18 mouse cellular contexts compared by ENCODE assay signal in the genomic region with DNA sequence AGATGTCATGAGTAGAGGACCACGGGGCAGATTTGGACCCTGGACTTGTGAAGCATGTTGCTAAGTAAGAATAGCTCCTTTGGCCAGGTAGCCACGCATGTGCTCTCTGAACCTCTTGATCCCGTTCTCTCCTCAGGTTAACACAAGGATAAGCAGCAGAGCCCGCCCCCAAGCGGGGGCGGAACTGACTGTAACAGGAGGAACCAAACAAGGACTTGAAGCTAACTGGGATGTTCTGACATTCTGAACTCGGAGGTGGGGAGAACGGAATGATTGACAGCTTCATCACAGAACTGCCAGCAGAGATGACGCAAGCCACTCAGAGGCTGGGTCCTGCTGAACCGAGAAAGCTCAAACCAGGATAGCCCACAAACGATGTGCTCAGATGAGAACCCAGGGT. TPM values are rescaled to one million over a fixed set of nuclear protein-coding genes. Genes with fewer than 3 reads are reported as not detected.
DNase-seq lines count a peak whose midpoint lies in the region; ATAC-seq and TF ChIP-seq lines count a peak whose summit lies in the region.
"Had no signal": no experiment of that assay in that cellular context is flagged by ENCODE, and none has a peak within 500 bp of the region (broad histone marks: within the 10 kb centered on the region; RNA-seq: fewer than 3 reads in every experiment).

No protein-coding gene starts in this region.

- H3K27ac ChIP-seq in kidney, adult 2 months (ENCODE audit: insufficient read depth, low read depth, low read length), result 0 out of 2 replicates have a peak overlapping the region, but pooled peaks have one; percentile 42
- no peak overlapping the region for H3K27ac ChIP-seq in kidney, embryonic 16.5 days (ENCODE audit: low read length)
- no peak overlapping the region for H3K27ac ChIP-seq in forebrain, postnatal 0 days (ENCODE audit: low read depth, low read length)
- H3K27ac ChIP-seq: hindbrain, embryonic 15.5 days; layer of hippocampus, adult 2 months; macrophage had no signal

- H3K9ac ChIP-seq in kidney, embryonic 16.5 days (replicated peaks; ENCODE audit: low read length), result no peak overlapping the region
- no peak overlapping the region for H3K9ac ChIP-seq in forebrain, postnatal 0 days
- H3K9ac ChIP-seq: hindbrain, embryonic 15.5 days had no signal

- no peaks in the 10 kb centered on the region for H3K9me3 ChIP-seq in kidney, embryonic 16.5 days (ENCODE audit: low read length)
- H3K9me3 ChIP-seq in forebrain, postnatal 0 days (ENCODE audit: low read length), result no peaks in the 10 kb centered on the region
- H3K9me3 ChIP-seq: hindbrain, embryonic 15.5 days had no signal

- ATAC-seq in kidney, embryonic 16.5 days (ENCODE audit: low FRiP score, low TSS enrichment), result no peak
- no peak for ATAC-seq in forebrain, postnatal 0 days

- peak; percentile 94 for DNase-seq in kidney, adult 2 months
- peak; percentile 75 for DNase-seq in kidney, postnatal 14 days
- DNase-seq in lung, adult 2 months, result peak; percentile 40
- DNase-seq in urinary bladder, postnatal 36 days (ENCODE audit: low spot score in 2 of 2), result no peak
- no peak for DNase-seq in layer of hippocampus, adult 8-10 months (ENCODE audit: low spot score in 2 of 2)
- no peak for DNase-seq in forebrain, postnatal 0 days
- DNase-seq: cerebellum, adult 11 months; left cerebral cortex, postnatal 4 days had no signal

- peaks cover 11% of the 10 kb centered on the region; the same call in 1 of the 2 replicates for H3K4me1 ChIP-seq in kidney, adult 2 months (ENCODE audit: control insufficient read depth, insufficient read depth, low read length)
- H3K4me1 ChIP-seq in kidney, embryonic 16.5 days (ENCODE audit: insufficient read depth, low read length), result peaks cover 11% of the 10 kb centered on the region
- 0 out of 2 replicates have a peak, but pooled peaks cover 6% of the 10 kb centered on the region for H3K4me1 ChIP-seq in lung, adult 2 months (ENCODE audit: control insufficient read depth, insufficient read depth, low read length)
- peaks cover 5% of the 10 kb centered on the region for H3K4me1 ChIP-seq in forebrain, postnatal 0 days (ENCODE audit: insufficient read depth)

- H3K4me2 ChIP-seq in kidney, embryonic 16.5 days (replicated peaks; ENCODE audit: low read depth, low read length), result no peak overlapping the region
- H3K4me2 ChIP-seq in forebrain, postnatal 0 days (ENCODE audit: low read depth), result no peak overlapping the region
- H3K4me2 ChIP-seq: hindbrain, embryonic 15.5 days had no signal

- H3K27me3 ChIP-seq in kidney, adult 2 months (replicated peaks; ENCODE audit: control insufficient read depth, insufficient read depth, low read length), result no peaks in the 10 kb centered on the region
- H3K27me3 ChIP-seq in kidney, embryonic 16.5 days (ENCODE audit: insufficient read depth, low read length), result no peaks in the 10 kb centered on the region
- 0 out of 2 replicates have a peak, but pooled peaks cover 6% of the 10 kb centered on the region for H3K27me3 ChIP-seq in forebrain, postnatal 0 days (ENCODE audit: insufficient read depth, low read length)

- 0 out of 2 replicates have a peak, but pooled peaks have one; percentile 11 for TF ChIP-seq CTCF in kidney, adult 2 months (conservative IDR thresholded peaks at IDR 0.05; ENCODE audit: insufficient read depth, insufficient read length, low read depth, low read length)
- TF ChIP-seq CTCF in lung, adult 2 months (IDR thresholded peaks at IDR 0.05; ENCODE audit: insufficient read depth, low read length), result no peak
- TF ChIP-seq CTCF in forebrain, postnatal 0 days (IDR thresholded peaks at IDR 0.05; ENCODE audit: low read depth), result no peak

- no peak for TF ChIP-seq POLR2A in kidney, adult 2 months (IDR thresholded peaks at IDR 0.05; ENCODE audit: low read depth, low read length)
- TF ChIP-seq POLR2A in lung, adult 2 months (IDR thresholded peaks at IDR 0.05; ENCODE audit: borderline replicate concordance, extremely low read depth, low read depth, low read length), result no peak

- H3K4me3 ChIP-seq in kidney, adult 2 months (ENCODE audit: insufficient read depth, low read depth, low read length), result no peak overlapping the region
- no peak overlapping the region for H3K4me3 ChIP-seq in kidney, embryonic 16.5 days (ENCODE audit: low read length)
- H3K4me3 ChIP-seq in lung, adult 2 months (replicated peaks; ENCODE audit: extremely low read depth, low read depth, low read length), result no peak overlapping the region
- H3K4me3 ChIP-seq in forebrain, postnatal 0 days (ENCODE audit: low read depth, low read length), result no peak overlapping the region
- H3K4me3 ChIP-seq: hindbrain, embryonic 15.5 days; layer of hippocampus, adult 2 months had no signal

- 21% methylated on average over 11 of the region's 11 CpGs for WGBS in kidney, adult 2 months
- 18% methylated on average over 11 of the region's 11 CpGs for WGBS in kidney, embryonic 16.5 days
- 19% methylated on average over 11 of the region's 11 CpGs for WGBS in lung, adult 2 months
- WGBS in forebrain, postnatal 0 days, result 29% methylated on average over 11 of the region's 11 CpGs

- H3K36me3 ChIP-seq in kidney, adult 2 months (ENCODE audit: control insufficient read depth, insufficient read depth, low read length), result no peaks in the 10 kb centered on the region
- H3K36me3 ChIP-seq in kidney, embryonic 16.5 days (ENCODE audit: insufficient read depth, low read length), result no peaks in the 10 kb centered on the region
- H3K36me3 ChIP-seq in forebrain, postnatal 0 days (ENCODE audit: insufficient read depth), result no peaks in the 10 kb centered on the region
- H3K36me3 ChIP-seq: hindbrain, embryonic 15.5 days had no signal

RNA-seq across cellular contexts. Expression of a gene that starts 3.9 kb away (rescaled TPM):
- polyA plus RNA-seq in kidney, adult 2 months (2012; rRNA removed), result 163 and 184 TPM in 2 replicates
- 41.5 and 43.1 TPM in 2 replicates for polyA plus RNA-seq in kidney, embryonic 16.5 days (2015; fragmentation: Nextera tagmentation; extraction: Ambion mirVana)
- polyA plus RNA-seq in lung, adult 2 months (2012; rRNA removed), result 114 and 128 TPM in 2 replicates
- total RNA-seq in layer of hippocampus, adult 8-10 months (2022), result 100 to 1,000 TPM; 245 to 269 (median 260) TPM
- 148 and 153 TPM in 2 replicates for total RNA-seq in forebrain, postnatal 0 days (2014; rRNA removed)
- 146 and 152 TPM in 2 replicates for polyA plus RNA-seq in forebrain, postnatal 0 days (2015; fragmentation: Nextera tagmentation; extraction: Ambion mirVana)

RNA-seq across cellular contexts. Expression of a gene that starts 18.3 kb away (rescaled TPM):
- 270 and 419 TPM in 2 replicates for polyA plus RNA-seq in kidney, adult 2 months (2012; rRNA removed)
- 3.2 and 5.3 TPM in 2 replicates for polyA plus RNA-seq in kidney, embryonic 16.5 days (2015; fragmentation: Nextera tagmentation; extraction: Ambion mirVana)
- polyA plus RNA-seq in lung, adult 2 months (2012; rRNA removed), result 136 and 145 TPM in 2 replicates
- 10 to 100 TPM; 23.1 to 38.1 (median 30.3) TPM for total RNA-seq in layer of hippocampus, adult 8-10 months (2022)
- total RNA-seq in forebrain, postnatal 0 days (2014; rRNA removed), result 85.9 and 92.5 TPM in 2 replicates
- 3.3 and 3.5 TPM in 2 replicates for polyA plus RNA-seq in forebrain, postnatal 0 days (2015; fragmentation: Nextera tagmentation; extraction: Ambion mirVana)

RNA-seq across cellular contexts. Expression of a gene that starts 18.8 kb away (rescaled TPM):
- 151 and 161 TPM in 2 replicates for polyA plus RNA-seq in kidney, adult 2 months (2012; rRNA removed)
- 64.4 and 76.4 TPM in 2 replicates for polyA plus RNA-seq in kidney, embryonic 16.5 days (2015; fragmentation: Nextera tagmentation; extraction: Ambion mirVana)
- 122 and 136 TPM in 2 replicates for polyA plus RNA-seq in lung, adult 2 months (2012; rRNA removed)
- 10 to 100 TPM; 36.9 to 47.4 (median 42.3) TPM for total RNA-seq in layer of hippocampus, adult 8-10 months (2022)
- 36.6 and 37.7 TPM in 2 replicates for total RNA-seq in forebrain, postnatal 0 days (2014; rRNA removed)
- polyA plus RNA-seq in forebrain, postnatal 0 days (2015; fragmentation: Nextera tagmentation; extraction: Ambion mirVana), result 37.3 and 40.1 TPM in 2 replicates

RNA-seq across cellular contexts. Expression of a gene that starts 28.8 kb away (rescaled TPM):
- polyA plus RNA-seq in kidney, adult 2 months (2012; rRNA removed), result 0.41 and 0.48 TPM in 2 replicates
- not detected in 2 replicates for polyA plus RNA-seq in kidney, embryonic 16.5 days (2015; fragmentation: Nextera tagmentation; extraction: Ambion mirVana)
- not detected in 2 replicates for polyA plus RNA-seq in lung, adult 2 months (2012; rRNA removed)
- not detected for total RNA-seq in layer of hippocampus, adult 8-10 months (2022)
- total RNA-seq in forebrain, postnatal 0 days (2014; rRNA removed), result not detected in 2 replicates
- not detected in 2 replicates for polyA plus RNA-seq in forebrain, postnatal 0 days (2015; fragmentation: Nextera tagmentation; extraction: Ambion mirVana)
- total RNA-seq: adrenal gland, postnatal 4 days; gastrocnemius, postnatal 4 days; layer of hippocampus, adult 2 months; left cerebral cortex, postnatal 4 days; midbrain, postnatal 0 days had no signal
- polyA plus RNA-seq: heart, embryonic 16.5 days; hindbrain, embryonic 15.5 days; macrophage; neural tube, embryonic 14.5 days; spleen, adult 2 months had no signal

RNA-seq across cellular contexts. Expression of a gene that starts 43.9 kb away (rescaled TPM):
- polyA plus RNA-seq in kidney, adult 2 months (2012; rRNA removed), result 2.7 and 5.7 TPM in 2 replicates
- 0.29 and 0.42 TPM in 2 replicates for polyA plus RNA-seq in kidney, embryonic 16.5 days (2015; fragmentation: Nextera tagmentation; extraction: Ambion mirVana)
- 0.33 and 1.2 TPM in 2 replicates for polyA plus RNA-seq in lung, adult 2 months (2012; rRNA removed)
- 1 to 10 TPM; 1.7 to 3.1 (median 2.9) TPM for total RNA-seq in layer of hippocampus, adult 8-10 months (2022)
- 0.19 TPM in 1 of 2 replicates, not detected in the other for total RNA-seq in forebrain, postnatal 0 days (2014; rRNA removed)
- 0.07 and 0.08 TPM in 2 replicates for polyA plus RNA-seq in forebrain, postnatal 0 days (2015; fragmentation: Nextera tagmentation; extraction: Ambion mirVana)
- total RNA-seq: left cerebral cortex, postnatal 4 days; midbrain, postnatal 0 days had no signal
- polyA plus RNA-seq: macrophage had no signal

Comparison
In these comparisons a context has a peak if more than half of its experiments do, and no peak if none do; other contexts are left out.
1. RNA of a gene that starts 18.3 kb away (polyA plus RNA-seq): 270 to 419 TPM in kidney, adult 2 months and 136 to 145 TPM in lung, adult 2 months; 3.2 to 5.3 TPM in kidney, embryonic 16.5 days and 3.3 to 3.5 TPM in forebrain, postnatal 0 days; every median in the first group is over 10 times any median in the second.
2. DNase-seq: peak in kidney, adult 2 months (single experiment), kidney, postnatal 14 days (single experiment) and lung, adult 2 months (single experiment); none in urinary bladder, postnatal 36 days (0 of 2), layer of hippocampus, adult 8-10 months (0 of 2) and forebrain, postnatal 0 days (single experiment).